Mouse (Mus musculus) ES-E14 (cell line): ENCODE measurements around the gene Scd4. TPM values are rescaled to one million over a fixed set of nuclear protein-coding genes. Genes with fewer than 3 reads are reported as not detected.
"Not testable (repeated sequence)": the region's sequence is repeated elsewhere in the genome, so short reads cannot be mapped to it uniquely, and the experiment has no call there.

Experiments used
- DNase-seq: peaks from one replicate; pipeline ENCODE4 v3.0.0-alpha.2; 2013; ENCODE audit warnings: low read depth, low spot score
- H3K27ac ChIP-seq: 2 replicates; pipeline ENCODE4 v1.5.1; 2012; ENCODE audit warnings: low read depth, mild to moderate bottlenecking, low read length, moderate library complexity, mixed read lengths; ENCODE audit not compliant: poor library complexity, insufficient read depth, severe bottlenecking
- H3K36me3 ChIP-seq: 2 replicates; pipeline ENCODE4 v1.6.1; 2012; ENCODE audit warnings: mild to moderate bottlenecking, low read length, moderate library complexity, mixed read lengths; ENCODE audit not compliant: control insufficient read depth, poor library complexity, insufficient read depth, severe bottlenecking
- H3K4me1 ChIP-seq, 2 experiments: fragments of 150-350 bp in 1 of 2; sonication (generic) in 1 of 2; 2 replicates each; pipeline ENCODE4 v1.6.1; 2012; ENCODE audit warnings: low read length in 2 of 2, mild to moderate bottlenecking in 1 of 2, mixed read lengths in 1 of 2; ENCODE audit not compliant: control insufficient read depth in 2 of 2, insufficient read depth in 2 of 2, poor library complexity in 1 of 2
- H3K4me3 ChIP-seq, 2 experiments: fragments of 150-350 bp in 1 of 2; sonication (generic) in 1 of 2; 2 replicates each; pipeline ENCODE4 v1.5.1; 2012; ENCODE audit warnings: low read length in 2 of 2, low read depth in 1 of 2, mild to moderate bottlenecking in 1 of 2, mixed read lengths in 1 of 2; ENCODE audit not compliant: insufficient read depth in 1 of 2, poor library complexity in 1 of 2, severe bottlenecking in 1 of 2
- H3K9ac ChIP-seq: 2 replicates; pipeline ENCODE4 v1.6.1; 2012; ENCODE audit warnings: low read depth, mild to moderate bottlenecking, low read length, mixed read lengths; ENCODE audit not compliant: poor library complexity, insufficient read depth, severe bottlenecking
- H3K9me3 ChIP-seq: fragments of 150-350 bp; sonication (generic); 2 replicates; pipeline ENCODE4 v1.6.1; 2012; ENCODE audit warnings: low read depth, mild to moderate bottlenecking, low read length; ENCODE audit not compliant: control insufficient read depth, insufficient read depth
- CHD2 ChIP-seq: IDR thresholded peaks from 2 replicates; pipeline ENCODE4 v1.6.1; 2014; ENCODE audit warnings: mild to moderate bottlenecking, low read depth, low read length, inconsistent platforms
- HCFC1 ChIP-seq: IDR thresholded peaks from 2 replicates; pipeline ENCODE4 v1.6.1; 2012; ENCODE audit warnings: low read length, inconsistent platforms, borderline replicate concordance; ENCODE audit not compliant: insufficient read depth
- MAFK ChIP-seq: IDR thresholded peaks from 2 replicates; pipeline ENCODE4 v1.6.1; 2014; ENCODE audit warnings: mild to moderate bottlenecking, low read depth, low read length, inconsistent platforms; ENCODE audit not compliant: insufficient read depth
- ZC3H11A ChIP-seq: IDR thresholded peaks from 2 replicates; pipeline ENCODE4 v1.6.1; 2012; ENCODE audit warnings: low read depth, mild to moderate bottlenecking, inconsistent platforms, low read length, borderline replicate concordance
- ZNF384 ChIP-seq: IDR thresholded peaks from 2 replicates; pipeline ENCODE4 v1.6.1; 2012; ENCODE audit warnings: low read depth, low read length, inconsistent platforms
- in situ Hi-C, 2 experiments: fragments of 600-800 bp; cut with MboI; formaldehyde crosslinking; loops; one replicate each; pipeline ENCODE4 v1.15.1; 2025; ENCODE audit warnings: low sequenced_read_pairs in 2 of 2, inconsistent platforms in 1 of 2; ENCODE audit not compliant: unreplicated experiment in 2 of 2
- total RNA-seq: library from RNA; depleted of rRNA; stranded (reverse); fragments of 300-350 nt; gene quantifications from 2 replicates; pipeline ENCODE4 v1.2.3, GENCODE M21; 2012

Scd4 gene
- total RNA-seq, 1 experiment = 0.13 TPM

DNA sequence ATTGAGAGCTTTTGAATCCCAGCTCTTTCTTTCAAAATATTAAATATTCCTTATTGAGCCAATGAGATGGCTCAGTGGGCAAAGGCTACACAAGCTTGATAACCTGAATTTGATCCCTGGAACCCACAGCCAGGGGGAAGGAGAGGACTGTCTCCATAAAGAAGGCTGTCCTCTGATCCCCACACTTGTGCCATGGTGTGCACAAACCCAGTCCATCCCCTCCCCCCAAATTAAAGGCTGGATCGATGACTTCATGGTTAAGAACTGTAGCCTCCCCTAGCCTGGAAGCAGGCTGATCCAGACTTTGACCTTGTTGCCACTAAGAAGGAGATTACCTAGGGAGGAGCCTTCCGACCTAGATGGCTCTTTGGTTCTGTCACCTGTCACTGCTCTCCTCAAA, 11.3 kb upstream of the Scd4 start:
- Histone ChIP-seq H3K36me3 (no peaks in the 10 kb centered on the region), H3K9ac (no peak overlapping the region), H3K4me1 (peaks cover 2 to 7% of the 10 kb centered on the region in 2 experiments; a peak in 2 of 4 replicates), H3K9me3 (no peaks in the 10 kb centered on the region), H3K4me3 (no peak overlapping the region), H3K27ac (no peak overlapping the region)
- no peak for DNase-seq
- no peak for TF ChIP-seq MAFK
- no peak for TF ChIP-seq HCFC1
- TF ChIP-seq CHD2 = no peak
- TF ChIP-seq ZNF384 = no peak
- in situ Hi-C loops = no loop called here

DNA sequence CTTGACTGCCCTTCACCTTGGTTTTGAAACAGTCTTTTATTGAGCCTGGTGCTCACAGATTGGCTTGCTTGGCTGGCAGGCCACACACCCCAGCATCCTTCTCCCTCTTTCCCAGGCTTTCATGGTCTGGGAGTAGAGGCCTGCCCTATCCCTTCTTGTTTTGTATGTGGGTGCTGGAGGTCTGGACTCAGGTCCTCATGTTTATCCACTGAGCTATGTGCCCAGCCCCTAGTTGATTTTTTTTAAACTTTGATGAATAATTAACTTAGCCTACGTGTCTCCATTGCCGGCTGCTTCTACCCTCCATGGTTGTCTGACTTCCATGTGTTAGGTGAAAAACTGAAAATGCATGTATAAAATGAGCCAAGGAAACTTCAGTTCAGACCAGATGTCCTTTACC, 3.3 kb upstream of the Scd4 start:
- DNase-seq = no peak
- in situ Hi-C loops = no loop called here
- Histone ChIP-seq H3K36me3 (no peaks in the 10 kb centered on the region), H3K4me3 (no peak overlapping the region), H3K4me1 (no peaks in the 10 kb centered on the region), H3K9me3 (no peaks in the 10 kb centered on the region), H3K27ac (no peak overlapping the region), H3K9ac (no peak overlapping the region)
- TF ChIP-seq MAFK (no peak), HCFC1 (no peak), ZC3H11A (no peak), CHD2 (no peak), ZNF384 (no peak)

DNA sequence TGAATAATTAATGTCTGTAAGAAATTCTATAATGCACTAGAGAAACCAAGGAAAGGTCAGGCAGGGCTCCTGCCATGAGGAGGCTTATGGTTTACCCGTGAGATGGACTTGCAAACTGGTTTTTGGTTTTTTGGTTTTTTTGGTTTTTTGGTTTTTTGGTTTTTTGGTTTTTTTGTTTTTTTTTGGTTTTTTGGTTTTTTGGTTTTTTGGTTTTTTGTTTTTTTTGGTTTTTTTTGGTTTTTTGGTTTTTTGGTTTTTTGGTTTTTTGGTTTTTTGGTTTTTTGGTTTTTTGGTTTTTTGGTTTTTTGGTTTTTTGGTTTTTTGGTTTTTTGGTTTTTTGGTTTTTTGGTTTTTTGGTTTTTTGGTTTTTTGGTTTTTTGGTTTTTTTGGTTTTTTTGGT, 1.8 kb upstream of the Scd4 start:
- H3K9me3 ChIP-seq, DNase-seq, H3K36me3 ChIP-seq, H3K4me1 ChIP-seq, H3K27ac ChIP-seq, H3K9ac ChIP-seq, in situ Hi-C loops, H3K4me3 ChIP-seq: not testable (repeated sequence)

DNA sequence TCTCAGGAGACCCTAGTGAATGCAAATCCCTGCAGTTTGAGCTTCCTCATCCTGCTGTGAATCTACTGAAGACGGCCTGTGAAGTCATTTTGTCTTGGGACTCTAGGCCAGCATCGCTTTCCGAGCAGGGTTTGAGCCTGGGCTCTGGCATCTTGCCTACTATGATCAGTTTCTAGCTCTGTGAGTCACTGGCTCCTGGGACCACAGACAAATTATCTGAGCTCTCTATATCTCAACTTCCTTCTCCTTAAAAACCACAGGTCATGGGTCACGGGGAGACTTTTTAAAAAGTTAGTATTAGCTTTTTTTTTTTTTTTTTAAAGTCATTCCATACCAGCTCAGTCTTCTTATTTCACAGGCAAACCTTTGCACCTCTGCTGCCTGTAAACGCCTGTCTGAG, 981 bp upstream of the Scd4 start:
- H3K27ac ChIP-seq = no peak overlapping the region
- H3K9ac ChIP-seq = no peak overlapping the region
- TF ChIP-seq ZC3H11A (no peak), HCFC1 (no peak), CHD2 (no peak), ZNF384 (no peak), MAFK (no peak)
- DNase-seq = no peak
- H3K9me3 ChIP-seq = no peaks in the 10 kb centered on the region
- in situ Hi-C loops = no loop called here
- H3K36me3 ChIP-seq = no peaks in the 10 kb centered on the region
- no peaks in the 10 kb centered on the region for H3K4me1 ChIP-seq
- H3K4me3 ChIP-seq = no peak overlapping the region

DNA sequence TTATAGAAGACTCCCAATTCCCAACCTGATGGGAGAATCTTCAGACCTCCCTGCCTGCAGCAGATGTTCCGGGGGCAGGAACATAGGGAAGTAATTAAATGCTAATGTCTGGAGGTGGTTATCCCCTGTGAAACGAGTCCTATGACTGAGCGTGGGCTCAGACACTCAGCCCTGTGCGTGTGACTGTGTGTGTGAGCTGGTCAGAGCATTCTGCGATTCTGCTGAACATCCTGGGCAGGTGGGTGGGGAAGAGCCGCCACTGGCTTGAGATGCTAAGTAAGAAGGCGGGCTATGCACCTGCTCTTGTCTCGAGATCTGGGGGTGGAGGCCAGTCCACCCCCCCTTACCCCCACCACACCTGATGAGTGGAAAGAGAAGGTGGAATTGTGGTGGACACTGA, 566 bp upstream of the Scd4 start:
- TF ChIP-seq CHD2 (no peak), MAFK (no peak), ZNF384 (no peak), ZC3H11A (no peak), HCFC1 (no peak)
- in situ Hi-C loops = no loop called here
- no peak overlapping the region for H3K4me3 ChIP-seq

More for the DNA sequence above, 566 bp upstream of the Scd4 start:
- no peak overlapping the region for H3K9ac ChIP-seq
- H3K27ac ChIP-seq = no peak overlapping the region
- H3K9me3 ChIP-seq = no peaks in the 10 kb centered on the region
- no peak for DNase-seq
- H3K4me1 ChIP-seq = no peaks in the 10 kb centered on the region
- no peaks in the 10 kb centered on the region for H3K36me3 ChIP-seq
